Mouse (Mus musculus) gonadal fat pad, adult 2 months (tissue): ENCODE results near the gene Afm. TPM values are rescaled to one million over a fixed set of nuclear protein-coding genes. Genes with fewer than 3 reads are reported as not detected.

Experiments used
- DNase-seq: peaks from one replicate; pipeline ENCODE4 v3.0.0-alpha.2; 2012; ENCODE audit warnings: low read depth
- polyA plus RNA-seq: library from polyadenylated mRNA; depleted of rRNA; stranded (reverse); fragments of >200 nt; gene quantifications from 2 replicates; pipeline ENCODE4 v1.2.3, GENCODE M21; 2012; rRNA removed

The Afm gene
- polyA plus RNA-seq = 0.09 and 0.20 TPM in 2 replicates

GRCm38 (mm10) chr5:90518356-90519100 lies at the start of gene Afm:
Afm (plus strand) TSS chr5:90518932.
- DNase-seq = no peak

DNA sequence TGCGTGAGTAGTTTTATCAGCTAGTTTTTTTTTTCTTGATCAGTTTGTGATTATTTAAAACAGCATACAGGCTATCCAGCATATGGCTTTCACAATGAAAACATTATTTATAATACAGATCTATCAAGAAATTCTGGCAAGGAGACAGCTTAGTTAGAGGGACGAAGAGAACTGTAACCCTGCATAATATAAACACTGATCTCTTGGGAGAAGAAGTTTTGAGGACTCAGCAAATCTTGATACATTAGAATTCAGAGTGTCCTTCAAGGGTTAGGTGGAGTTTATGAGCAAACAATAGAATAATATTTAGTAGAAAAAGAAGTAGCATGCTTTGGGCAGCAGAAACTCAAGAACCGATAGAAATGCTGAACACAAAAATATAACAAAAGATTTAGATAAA lies 47.9 kb upstream of the Afm start:
- DNase-seq = no peak

- DNase-seq = no peak
Measured at GRCm38 (mm10) chr5:90473902-90474301, 44.8 kb upstream of the Afm start.

DNA sequence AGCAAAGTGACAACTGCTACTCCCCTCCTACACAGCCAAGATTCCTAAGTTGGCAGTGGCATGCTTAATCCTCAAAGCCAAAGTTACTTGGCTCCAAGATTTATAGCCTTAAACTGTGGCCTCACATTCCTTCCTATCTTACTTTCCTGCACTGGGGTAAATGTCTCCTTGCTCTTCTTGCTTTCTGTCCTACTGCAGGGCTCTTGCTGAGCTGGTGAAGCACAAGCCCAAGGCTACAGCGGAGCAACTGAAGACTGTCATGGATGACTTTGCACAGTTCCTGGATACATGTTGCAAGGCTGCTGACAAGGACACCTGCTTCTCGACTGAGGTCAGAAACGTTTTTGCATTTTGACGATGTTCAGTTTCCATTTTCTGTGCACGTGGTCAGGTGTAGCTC lies 44.4 kb upstream of the Afm start:
- no peak for DNase-seq

DNA sequence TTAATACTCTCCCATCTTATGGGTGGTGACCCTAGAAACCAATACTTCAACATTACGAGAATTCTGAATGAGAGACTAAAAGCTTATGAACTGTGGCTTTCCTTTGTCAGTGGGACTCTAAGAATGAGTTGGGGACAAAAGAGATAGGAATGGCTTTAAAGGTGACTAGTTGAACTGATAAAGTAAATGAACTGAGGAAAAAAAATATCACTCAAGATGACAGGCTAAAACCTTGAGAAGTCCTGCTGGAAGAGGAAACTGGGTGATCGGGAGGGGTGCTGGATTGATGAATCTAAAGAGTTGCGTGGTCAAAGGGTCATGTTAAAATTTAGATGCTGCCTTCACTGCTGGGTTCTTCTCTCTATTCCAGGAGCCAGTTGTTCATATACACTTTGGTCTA lies 42.0 kb upstream of the Afm start:
- no peak for DNase-seq

- DNase-seq = no peak
Measured at GRCm38 (mm10) chr5:90477308-90478140, 41.2 kb upstream of the Afm start.

- DNase-seq = no peak
Measured at GRCm38 (mm10) chr5:90478886-90479285, 39.8 kb upstream of the Afm start.

GRCm38 (mm10) chr5:90485597-90485996 lies 33.1 kb upstream of the Afm start:
- no peak for DNase-seq

DNA sequence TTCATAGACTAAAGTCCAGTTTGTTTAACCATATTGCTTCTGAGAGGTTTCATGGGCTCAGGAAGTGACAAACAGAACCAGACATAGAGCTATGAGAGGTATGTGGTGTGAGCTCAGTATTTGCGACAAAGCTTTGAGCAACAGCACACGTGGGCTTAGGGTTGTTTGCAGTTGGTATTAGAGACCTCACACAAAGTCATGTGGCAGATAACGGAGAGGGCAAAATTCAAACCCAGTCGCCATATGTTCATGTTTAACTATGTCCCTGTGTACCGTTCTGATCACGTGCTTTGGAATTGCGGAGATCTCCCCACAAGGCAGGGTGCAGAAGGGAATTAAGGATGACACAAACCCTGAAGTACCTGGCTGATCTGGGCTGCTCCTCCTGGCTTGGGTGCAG lies 30.4 kb upstream of the Afm start:
- no peak for DNase-seq

GRCm38 (mm10) chr5:90490518-90490917 lies 28.2 kb upstream of the Afm start, which contains the start of gene Afp:
Afp (plus strand) TSS chr5:90490737.
- no peak for DNase-seq

GRCm38 (mm10) chr5:90492440-90492839 lies 26.3 kb upstream of the Afm start:
- DNase-seq = no peak

GRCm38 (mm10) chr5:90494308-90494707 lies 24.4 kb upstream of the Afm start:
- no peak for DNase-seq

DNA sequence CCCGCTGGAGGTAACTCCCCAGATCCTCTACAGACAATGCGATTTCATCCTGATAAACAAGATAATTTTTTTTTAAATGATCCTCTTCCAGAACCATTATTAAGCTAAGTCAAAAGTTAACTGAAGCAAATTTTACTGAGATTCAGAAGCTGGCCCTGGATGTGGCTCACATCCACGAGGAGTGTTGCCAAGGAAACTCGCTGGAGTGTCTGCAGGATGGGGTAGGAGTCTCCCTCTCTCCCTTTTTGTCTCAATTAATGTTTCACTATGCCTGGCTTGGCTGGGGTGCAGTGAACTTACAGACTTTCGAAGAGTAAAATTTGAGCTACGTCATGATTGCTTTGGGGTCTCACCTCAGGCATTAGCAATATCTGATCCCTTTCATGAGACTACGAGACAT lies 19.2 kb upstream of the Afm start:
- DNase-seq = no peak

DNA sequence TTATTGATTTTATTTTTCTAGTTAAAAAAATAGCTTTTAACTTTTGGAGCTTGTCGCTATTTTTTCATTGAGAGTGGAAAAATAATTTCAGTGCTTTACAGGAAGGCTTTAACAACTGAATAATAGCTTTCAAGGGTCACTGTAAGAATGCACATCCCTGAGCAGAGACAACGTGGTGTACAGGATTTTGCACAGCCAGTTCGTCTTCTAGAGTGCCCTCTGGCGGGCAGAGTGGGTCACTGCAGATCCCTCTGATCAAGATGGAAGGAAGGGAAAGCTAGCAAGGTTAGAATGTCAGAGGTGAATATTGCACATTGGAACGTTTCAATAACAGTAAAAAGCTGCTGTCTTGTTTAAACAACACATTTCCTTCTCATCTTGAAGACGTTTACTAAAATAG lies 18.0 kb upstream of the Afm start:
- DNase-seq = peak; percentile 2

DNA sequence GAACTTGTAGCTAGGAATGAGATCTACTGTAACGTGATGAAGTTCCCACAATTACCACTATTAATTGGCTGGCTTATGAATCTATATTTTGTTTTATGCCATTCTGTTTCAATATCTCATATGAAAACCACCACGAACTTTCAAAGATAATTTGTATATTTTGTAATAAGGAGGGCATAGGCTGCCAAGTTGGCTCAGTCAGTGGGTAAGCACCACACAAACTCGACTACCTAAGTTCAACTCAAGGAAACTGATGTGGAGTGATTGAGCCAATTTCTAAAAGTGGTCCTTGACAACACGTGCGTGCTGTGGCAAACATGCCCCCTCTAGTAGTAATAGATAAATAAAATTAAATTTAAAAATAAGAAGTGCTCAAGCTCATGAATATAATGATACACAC lies 17.0 kb upstream of the Afm start:
- DNase-seq = no peak

- no peak for DNase-seq
Measured at GRCm38 (mm10) chr5:90504742-90505141, 14.0 kb upstream of the Afm start.

DNA sequence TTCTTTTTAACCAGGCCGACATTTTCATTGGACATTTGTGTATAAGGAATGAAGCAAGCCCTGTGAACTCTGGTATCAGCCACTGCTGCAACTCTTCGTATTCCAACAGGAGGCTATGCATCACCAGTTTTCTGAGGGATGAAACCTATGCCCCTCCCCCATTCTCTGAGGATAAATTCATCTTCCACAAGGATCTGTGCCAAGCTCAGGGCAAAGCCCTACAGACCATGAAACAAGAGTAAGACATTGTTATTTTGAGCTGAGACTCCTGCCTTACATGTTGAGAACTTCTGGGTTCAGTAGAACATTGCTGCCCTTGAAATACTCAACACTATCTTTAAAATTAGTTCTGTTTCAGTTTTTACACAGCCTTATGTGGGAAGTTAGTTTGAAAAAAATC lies 12.2 kb upstream of the Afm start:
- DNase-seq = no peak

- no peak for DNase-seq
Measured at GRCm38 (mm10) chr5:90507411-90507949, 11.3 kb upstream of the Afm start.

DNA sequence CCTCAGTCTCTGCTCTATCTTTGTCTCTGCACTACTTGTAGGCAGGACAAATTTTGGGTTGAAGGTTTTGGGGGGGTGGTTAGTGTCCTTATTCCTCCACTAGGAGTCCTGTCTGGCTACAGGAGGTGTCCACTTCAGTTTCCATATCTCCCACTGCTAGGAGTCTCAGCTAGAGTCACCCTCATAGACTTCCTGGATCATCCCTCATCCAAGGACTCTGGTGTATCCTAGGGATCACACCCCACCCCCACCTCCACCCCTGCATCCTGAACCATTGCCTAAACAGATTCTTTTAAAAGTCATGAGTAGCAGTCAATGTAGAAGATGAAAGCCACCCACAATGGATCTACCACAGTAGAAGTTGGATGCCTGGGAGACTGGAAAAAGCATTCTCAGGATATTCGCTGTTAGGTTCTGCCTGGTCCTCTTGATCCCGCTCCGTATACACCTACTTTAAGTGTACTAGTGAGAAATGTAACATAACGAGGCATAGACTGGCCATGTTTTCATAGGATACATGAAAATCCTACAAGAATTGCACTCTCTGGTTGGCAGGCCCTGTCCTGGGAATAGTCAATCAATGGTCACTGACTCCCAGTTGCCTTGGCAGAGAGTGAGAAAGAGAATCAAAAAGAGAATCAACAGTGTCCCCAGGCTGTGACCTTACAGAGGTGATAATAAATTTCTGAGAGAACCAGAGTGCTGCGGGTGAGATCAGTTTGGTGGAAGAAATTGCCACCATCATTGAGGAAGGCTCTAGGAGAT lies 8.7 kb upstream of the Afm start:
- no peak for DNase-seq

- DNase-seq = no peak
Measured at GRCm38 (mm10) chr5:90512288-90512955, 6.3 kb upstream of the Afm start.

GRCm38 (mm10) chr5:90515561-90515960 lies 3.2 kb upstream of the Afm start:
- DNase-seq = no peak

DNA sequence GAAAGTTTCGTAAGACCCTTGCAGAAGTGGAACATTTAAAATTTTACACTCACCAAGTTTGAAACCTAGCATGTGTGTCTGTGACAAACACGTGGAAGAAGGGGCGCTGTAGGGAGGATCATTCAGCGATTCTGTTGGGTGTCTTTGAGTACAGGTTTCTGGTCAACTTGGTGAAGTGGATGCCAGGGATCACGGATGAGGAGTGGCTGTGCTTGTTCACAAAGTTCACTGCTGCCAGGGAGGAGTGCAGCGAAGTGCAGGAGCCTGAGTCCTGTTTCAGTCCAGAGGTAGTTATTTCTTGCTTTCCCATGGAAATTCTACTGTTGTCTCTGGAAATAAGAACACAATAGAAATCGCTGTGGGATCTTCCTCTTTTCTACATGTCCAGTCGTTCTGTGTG lies 32.5 kb downstream of the Afm start:
- DNase-seq = no peak
